Mouse (Mus musculus): ENCODE measurements at regions not wholly inside any gene's neighbourhood (a gene's known extent, or its start where the extent isn't known, plus 50 kb on each side); places are given as distances from the start of the nearest gene placed in this dataset.

DNA sequence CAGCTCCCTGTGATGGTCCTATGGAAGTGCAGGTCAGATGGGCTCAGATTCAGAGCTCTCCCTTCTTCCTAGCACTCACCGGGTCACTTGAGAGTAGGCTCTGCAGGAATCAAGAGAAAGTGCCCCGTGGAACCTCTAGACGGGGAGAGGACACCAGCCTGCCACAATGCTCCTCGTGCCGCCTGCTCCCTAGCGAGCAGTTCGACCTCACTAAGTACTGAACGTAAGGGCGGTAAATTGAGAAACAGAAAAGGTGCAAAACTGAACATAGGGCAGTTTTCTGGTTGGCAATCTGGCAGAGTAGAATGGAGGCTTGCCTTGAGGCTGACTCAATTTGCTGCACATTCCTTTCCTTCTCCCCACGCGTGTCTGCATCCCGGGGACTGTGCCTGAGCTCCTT, 115.7 kb downstream of the Zfp706 start:
- no peak for DNase-seq (ENCODE audit: extremely low spot score in 1 of 2, low spot score in 1 of 2)

DNA sequence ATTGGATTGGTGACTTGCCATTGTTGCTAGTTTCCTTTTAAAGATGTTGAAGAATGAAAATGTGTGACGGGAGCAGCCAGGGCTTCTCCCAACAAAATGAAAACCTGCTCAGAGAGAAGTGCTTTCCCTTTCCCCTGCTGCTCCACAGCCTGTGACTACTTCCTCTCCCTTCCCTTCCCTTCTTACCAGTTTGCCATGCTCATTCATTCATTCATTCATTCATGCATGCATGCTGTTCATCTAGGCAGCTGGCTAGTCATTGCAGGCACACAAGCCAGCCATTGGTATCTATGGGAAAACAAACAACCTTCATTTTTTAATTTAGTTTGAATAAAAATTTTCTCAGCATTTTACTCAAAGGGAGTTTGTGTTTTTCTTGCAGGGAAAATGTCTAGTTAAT, 116.3 kb downstream of the Zfp706 start:
- DNase-seq (ENCODE audit: extremely low spot score in 1 of 2, low spot score in 1 of 2), result no peak

DNA sequence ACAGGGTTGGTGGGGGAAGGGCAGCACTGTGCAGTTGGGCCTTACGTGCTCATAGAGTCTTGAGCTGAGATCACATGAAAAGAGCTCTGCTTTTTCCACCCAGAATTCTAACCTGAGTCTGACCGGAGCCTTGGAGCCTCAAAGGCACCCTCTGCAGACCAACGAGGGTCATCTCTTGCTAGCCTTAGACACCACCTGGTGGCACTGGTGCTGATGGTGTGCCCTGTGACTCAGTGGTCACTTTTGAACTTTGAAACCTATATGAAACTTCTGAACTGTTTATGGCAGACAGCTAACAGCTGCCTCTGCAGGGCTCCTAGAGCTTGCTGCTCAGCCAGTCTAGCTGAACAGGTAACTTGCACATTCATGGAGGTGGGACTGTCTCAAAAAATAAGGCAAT, 118.5 kb downstream of the Zfp706 start:
- no peak for DNase-seq (ENCODE audit: extremely low spot score in 1 of 2, low spot score in 1 of 2)

DNA sequence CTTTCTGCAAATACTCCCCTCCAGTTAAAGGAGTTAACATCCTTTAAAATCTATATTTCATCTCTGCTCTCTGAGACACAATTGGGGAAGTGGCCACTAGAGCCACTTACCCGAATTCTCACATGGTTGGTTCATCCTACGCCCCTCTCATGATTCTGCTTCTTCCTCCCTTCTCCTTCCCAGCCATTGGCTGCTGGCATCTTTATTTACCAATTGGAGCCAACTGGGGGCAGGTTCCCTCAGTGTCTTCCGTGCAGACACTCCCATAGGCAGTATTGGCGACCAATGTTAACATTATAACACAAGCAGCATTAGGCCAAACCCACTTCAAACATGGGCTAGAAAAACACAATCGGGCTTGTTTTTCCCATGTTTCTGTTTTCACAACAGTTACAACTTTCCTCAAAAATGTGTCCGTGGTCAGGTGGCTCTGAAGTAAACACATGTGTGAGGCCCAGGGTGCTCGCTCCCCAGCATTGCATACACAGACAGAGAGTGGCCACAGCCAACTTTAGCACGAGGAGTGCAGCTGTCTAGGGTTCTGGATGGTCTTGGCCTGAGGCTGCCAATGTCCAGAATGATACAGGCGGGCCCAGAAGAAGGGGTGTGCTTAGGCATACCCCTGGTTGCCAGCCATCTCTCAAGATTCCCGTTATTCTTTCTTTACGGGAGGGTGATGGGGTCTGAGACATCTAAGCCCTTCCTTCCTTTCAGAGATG, 119.1 kb downstream of the Zfp706 start:
- no peak for DNase-seq (ENCODE audit: extremely low spot score in 1 of 2, low spot score in 1 of 2)

DNA sequence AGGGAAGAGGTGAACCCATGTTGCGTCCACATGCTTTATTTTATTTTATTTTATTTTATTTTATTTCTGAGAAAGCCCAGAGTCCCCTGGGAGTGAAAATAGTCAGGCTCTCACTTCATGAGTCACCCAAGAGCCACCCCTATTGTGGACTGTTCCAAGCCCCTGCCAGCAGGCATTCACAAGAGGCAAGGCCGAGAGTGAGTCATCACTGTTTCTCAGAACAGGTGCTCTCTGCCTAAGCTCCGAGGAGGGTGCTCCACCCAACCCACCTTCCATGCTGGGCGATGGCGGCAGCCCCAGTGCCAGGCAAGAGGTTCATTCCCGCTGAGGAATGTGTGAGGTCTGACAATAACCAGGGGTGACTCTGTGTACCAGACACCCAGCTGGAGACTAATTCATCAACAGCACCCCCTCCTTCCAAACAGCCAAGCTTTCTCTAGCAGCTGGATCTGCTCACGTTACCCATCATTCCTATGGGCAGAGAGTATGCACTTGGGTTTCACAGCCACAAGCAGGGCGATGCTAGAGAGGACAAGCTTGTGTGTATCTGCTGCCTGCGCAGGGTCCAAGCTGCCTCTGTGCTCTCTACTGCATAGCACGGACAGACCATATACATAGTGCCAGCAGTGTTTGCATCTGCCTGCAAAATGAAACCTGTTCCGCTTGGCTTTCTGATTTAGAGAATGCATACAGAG, 122.8 kb downstream of the Zfp706 start:
- DNase-seq (ENCODE audit: extremely low spot score in 1 of 2, low spot score in 1 of 2), result no peak

DNA sequence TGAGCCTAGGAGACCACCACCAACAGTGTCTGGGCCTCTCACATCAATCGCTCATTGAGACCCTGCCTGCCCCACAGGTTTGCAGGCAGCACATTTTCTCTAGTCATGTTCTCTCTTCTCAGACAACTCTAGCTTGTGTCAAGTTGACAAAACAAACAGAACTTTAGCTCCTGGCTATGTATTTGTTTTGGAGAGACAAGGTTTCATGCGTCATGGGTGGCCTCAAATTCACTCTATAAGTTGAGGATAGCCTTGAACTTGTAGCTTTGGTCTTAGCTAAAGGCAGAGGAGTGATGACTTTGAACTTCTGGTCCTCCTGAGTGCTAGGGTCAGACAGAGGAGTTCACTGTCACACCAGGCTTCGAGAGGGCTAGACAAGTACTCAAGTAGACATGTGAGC, 123.5 kb downstream of the Zfp706 start:
- DNase-seq (ENCODE audit: extremely low spot score in 1 of 2, low spot score in 1 of 2), result no peak

DNA sequence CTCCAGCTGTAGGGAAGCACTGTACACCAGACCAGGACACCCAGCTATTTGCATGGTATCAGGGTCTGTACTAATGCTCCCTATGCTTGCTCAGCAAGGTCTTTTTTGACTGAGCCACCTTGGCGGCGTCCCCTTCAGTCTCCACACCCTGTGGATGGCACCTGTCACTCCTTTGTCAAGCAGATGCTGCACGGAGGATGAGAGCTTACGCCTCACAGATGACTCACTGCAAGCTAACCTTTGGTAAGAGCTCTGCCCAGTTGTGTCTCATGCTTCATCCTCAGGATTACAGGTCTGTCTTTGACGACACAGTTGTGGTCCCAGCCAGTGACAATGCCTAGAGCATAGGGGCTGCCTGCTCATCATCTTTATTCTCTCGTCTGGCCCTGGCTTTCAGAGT, 124.4 kb downstream of the Zfp706 start:
- no peak for DNase-seq (ENCODE audit: extremely low spot score in 1 of 2, low spot score in 1 of 2)

DNA sequence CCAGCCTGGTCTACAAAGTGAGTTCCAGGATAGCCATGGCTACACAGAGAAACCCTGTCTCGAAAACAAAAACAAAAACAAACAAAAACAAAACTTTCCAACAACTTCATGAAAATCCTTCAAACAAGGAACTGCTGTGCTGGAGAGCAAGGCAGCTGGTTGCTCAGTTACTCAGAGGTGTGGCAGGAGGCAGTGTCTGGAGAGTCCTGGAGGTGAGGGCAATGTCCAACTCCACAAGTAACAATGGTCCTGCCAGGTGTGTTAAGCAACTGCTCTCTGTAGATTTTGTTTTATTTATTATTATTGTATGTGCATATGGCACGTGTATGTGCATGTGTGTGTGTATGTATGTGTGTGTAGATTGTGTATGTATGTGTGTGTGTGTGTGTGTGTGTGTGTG, 126.0 kb downstream of the Zfp706 start:
- DNase-seq (ENCODE audit: extremely low spot score in 1 of 2, low spot score in 1 of 2), result no peak

DNA sequence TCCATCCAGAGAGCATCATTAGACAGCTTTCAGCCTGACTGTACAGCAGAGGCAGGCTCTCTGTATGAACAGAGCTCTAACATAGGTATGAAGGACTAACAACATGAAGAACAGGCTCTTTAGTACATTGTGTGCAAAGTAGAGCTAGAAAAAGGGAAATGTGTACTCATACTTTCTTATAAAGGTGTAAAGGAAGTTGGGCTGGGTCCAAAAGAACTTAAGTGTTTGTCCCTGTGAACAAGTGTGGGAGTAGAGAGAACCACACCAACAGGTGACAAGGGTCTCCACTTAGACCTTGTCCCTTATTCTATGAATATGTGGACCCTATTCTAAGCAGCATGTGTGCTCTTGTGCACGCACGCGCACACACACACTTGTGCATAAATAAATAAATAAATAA, 127.0 kb downstream of the Zfp706 start:
- DNase-seq (ENCODE audit: extremely low spot score in 1 of 2, low spot score in 1 of 2), result no peak

DNA sequence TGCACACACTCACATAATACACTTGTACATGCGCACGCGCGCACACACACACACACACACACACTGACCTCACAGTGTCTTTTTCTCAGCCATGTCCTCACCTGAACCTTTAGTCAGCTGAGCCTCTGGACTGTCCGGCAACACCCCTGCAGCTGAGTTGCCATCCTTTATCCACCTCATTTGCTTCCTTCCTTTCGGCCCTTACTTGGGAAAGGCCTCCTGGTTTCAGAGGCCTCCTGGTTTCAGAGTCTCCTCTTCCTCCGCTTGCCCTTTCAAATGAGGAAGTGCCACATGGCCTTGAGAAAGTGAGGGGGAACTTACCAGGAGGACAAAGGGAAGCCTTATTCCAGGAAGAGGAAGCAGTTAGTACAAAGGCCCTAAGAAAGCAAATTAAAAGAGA, 128.0 kb downstream of the Zfp706 start:
- no peak for DNase-seq (ENCODE audit: extremely low spot score in 1 of 2, low spot score in 1 of 2)

DNA sequence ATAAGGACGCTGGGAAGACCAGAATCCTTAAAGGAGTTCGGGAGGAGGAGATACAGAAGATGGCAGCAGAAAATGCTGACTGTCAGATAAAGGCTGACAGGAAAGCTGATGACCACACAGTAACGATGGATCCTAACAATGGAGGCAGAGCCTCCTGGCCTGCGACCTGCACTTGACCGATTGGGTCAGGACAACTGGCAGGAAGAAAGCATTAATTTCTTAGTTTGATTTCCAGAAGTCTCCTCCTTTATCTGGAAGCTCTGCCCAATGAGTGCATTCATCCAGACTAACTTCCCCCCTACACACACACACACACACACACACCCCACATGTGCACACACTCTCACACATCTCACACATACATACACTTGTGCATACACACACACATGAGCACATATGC, 128.6 kb downstream of the Zfp706 start:
- DNase-seq (ENCODE audit: extremely low spot score in 1 of 2, low spot score in 1 of 2), result no peak

DNA sequence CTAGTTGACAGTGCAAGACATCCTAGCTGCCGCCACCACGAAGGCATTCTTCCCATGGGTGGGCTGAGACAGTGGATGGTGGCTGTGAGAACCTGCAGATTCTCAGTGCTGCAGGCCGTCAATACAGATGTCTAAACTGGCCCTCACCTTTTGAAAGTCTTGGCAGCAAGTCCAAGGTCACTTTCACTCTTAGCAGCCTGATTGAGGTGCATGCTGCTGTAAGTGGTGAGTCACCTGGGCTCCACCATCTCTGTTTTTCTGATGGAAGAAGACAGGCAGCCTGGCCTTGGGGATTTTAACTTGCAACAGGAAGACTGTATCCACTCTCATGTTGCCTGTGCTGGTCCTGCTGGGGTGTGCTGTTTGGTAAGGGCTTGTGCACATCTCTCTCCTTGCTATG, 129.3 kb downstream of the Zfp706 start:
- no peak for DNase-seq (ENCODE audit: extremely low spot score in 1 of 2, low spot score in 1 of 2)

DNA sequence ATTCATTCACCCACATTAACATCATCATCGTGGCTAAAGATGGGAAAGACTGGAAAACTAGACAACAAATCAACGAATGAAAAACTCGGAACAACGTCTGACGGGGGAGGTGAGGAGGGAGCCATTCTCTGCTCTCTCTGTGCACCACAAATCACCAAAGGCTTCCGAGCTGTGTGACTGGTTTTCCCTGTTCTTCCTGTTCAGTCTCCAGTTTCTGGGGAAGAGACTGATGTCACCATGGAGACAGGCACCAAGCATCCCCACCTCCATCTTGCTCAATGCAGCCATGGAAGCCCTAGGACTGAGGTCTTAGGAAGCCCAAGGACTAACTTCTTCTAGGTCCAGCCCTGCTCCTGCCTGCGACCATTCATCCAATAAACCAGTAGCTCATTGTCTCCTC, 130.1 kb downstream of the Zfp706 start:
- no peak for DNase-seq (ENCODE audit: extremely low spot score in 1 of 2, low spot score in 1 of 2)

DNA sequence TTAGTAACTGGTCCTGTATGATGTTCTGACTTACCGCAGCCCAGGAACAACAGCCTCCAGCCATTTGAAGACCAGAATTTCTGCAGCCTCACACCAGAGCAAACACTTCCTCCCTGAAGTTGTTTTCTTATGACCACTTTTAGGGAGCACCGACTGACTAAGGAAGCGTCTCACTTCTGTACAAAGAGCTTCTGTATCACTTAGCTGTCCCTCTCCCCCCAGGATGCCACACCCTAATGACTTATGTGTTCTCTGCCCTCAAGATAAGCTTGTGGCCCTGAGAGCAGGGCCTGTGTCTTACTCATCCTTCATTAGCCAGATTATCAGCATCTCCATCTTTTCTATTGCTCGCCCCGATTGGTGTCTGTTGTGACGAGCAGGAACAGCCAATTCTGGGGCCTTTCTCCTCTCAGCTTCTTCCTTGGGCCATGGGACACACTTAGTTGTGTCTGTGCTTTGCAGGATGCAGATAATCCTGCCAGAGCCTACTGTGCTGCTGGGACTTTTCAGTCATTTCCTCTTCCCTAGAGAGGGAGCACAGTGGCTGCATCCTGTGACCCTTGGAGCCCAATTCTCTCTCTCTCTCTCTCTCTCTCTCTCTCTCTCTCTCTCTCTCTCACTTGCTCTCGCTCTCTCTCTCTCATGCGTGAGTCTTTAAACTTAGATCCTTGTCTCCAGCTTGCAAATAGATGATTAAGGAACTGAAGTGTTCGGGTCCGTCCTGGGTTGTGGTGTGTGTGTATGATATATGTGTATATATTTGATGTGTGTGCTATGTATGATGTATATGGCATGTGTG, 131.4 kb downstream of the Zfp706 start:
- DNase-seq (ENCODE audit: extremely low spot score in 1 of 2, low spot score in 1 of 2), result no peak

DNA sequence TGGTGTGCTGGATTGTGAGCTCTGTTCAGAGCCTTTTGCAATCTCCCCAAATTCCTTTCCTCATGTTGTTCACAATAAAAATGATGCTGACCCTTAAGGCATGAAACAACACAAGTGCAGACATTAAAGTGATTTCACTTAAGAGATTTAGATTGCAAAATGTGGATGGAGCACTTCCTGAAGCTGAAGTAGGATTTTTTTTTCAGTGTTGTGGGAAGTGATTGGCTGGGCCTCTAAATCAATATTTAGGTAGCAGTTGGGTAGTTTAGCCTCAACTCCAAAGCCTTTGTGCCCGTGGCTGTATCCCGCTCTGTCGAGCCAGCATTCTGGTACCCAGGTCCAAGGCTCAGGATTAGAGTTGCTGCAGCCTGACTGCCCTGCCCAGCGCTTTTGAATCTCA, 133.0 kb downstream of the Zfp706 start:
- no peak for DNase-seq (ENCODE audit: extremely low spot score in 1 of 2, low spot score in 1 of 2)

DNA sequence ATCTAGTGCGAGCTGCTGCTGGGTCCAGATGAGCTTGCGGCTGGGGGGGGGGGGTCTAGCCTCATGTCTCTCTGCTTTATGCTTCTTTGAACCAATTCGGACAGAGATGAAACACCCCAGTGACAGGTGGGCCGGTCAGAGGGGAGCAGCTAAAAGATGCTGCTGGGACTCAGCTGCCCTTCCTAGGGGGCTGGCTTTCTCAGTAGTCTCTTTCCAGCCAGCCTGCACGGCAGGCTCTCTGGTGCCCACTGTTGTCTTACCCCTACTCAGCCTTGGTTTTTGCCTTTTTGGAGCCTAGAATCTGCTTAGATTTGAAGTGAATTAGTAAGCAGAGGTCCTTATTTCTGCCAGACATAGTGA, 133.7 kb downstream of the Zfp706 start:
- DNase-seq (ENCODE audit: extremely low spot score in 1 of 2, low spot score in 1 of 2), result no peak

DNA sequence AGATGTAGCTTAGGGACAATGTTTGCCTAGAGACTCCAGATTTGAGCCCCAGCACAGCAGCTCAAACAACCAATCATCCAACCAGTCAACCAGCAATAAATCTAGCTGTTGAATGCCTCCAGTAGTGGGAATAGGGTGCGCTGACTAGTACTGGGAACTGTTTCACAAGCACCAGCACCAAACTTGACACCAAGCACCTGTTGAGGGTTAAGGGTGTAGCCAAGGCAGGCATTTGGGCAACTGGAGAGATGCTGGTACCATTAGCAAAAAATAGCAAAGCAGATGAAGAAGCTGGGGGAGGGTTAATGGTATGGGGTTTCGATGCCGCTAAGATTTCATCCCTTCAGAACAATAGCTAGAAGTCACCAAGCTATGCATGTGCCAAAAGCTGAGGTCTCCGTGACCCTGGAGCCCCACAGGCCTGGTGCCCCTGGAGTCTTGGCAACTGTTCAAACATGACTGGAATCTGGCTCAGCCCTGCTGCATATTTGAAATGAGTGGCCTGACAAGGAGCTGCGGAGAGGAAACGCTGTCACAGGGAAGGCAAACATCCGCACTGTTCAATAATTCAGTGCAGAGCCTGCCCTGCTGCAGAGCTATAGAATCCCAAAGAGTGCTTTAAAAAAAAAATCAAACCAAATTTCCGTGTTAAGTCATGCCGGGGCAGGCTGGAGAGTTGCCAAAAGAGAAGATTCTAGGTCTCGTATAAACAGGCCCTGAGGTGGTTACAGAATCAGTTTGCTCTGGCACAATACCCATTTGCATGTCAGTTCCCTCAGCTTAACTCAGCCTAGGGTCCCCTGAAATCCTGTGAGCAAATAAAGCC, 134.3 kb downstream of the Zfp706 start:
- DNase-seq (ENCODE audit: extremely low spot score in 1 of 2, low spot score in 1 of 2), result no peak

DNA sequence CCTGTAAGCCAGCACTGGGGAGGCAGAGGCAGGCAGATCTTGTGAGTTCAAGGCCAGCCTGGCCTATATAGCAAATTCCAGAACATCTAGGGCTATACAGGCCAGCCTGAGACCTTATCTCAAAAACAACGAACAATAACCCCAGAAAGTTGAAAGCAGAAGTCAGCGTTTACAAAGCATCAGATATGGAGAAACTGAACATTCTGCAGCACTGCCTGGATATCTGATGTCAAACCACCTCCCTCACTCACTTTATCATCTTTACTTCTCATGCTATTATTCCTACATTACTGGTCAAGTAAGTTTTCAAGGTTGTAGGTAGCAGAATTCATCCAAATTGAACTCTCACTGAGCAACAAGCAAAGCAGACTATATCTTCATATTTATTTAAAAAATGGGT, 135.0 kb downstream of the Zfp706 start:
- DNase-seq (ENCODE audit: extremely low spot score in 1 of 2, low spot score in 1 of 2), result no peak

DNA sequence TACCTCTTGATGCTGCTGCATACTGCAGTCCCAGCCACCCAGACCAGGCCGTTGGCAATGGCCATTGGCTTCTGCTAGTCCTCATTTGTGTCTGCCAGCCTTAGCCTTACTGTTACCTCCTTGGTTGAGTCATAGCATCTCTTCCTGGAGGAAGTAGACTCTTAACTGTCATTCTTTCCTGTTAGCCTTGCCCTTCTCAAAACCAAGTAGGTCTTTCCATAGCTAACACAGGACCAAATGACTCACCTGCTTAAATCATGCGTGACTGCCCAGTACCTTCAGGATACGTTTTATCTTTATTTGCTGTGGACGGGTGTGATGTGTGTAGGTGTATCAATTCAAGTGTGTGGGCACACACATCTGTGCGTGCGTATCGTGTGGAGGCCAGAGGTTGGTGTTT, 136.9 kb downstream of the Zfp706 start:
- no peak for DNase-seq (ENCODE audit: extremely low spot score in 1 of 2, low spot score in 1 of 2)

DNA sequence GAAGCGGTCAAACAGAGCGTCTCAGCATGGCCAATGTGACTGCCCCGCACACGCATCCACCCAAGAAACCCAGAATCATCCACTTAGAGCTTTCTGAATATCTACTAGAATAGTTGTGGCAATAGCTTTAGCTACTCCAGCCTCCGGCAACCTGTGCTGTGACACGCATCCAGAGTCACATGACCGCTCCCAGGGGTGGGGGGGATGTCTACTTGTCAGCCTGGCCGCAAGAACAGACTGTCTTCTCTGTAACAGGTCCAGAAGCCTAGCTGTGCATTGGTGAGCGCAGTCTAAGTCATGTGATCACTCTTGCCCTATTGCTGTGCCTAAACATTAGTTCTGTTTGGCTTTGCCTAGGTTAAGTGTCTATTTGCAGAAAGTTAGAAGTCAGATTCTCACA, 137.5 kb downstream of the Zfp706 start:
- DNase-seq (ENCODE audit: extremely low spot score in 1 of 2, low spot score in 1 of 2), result no peak

DNA sequence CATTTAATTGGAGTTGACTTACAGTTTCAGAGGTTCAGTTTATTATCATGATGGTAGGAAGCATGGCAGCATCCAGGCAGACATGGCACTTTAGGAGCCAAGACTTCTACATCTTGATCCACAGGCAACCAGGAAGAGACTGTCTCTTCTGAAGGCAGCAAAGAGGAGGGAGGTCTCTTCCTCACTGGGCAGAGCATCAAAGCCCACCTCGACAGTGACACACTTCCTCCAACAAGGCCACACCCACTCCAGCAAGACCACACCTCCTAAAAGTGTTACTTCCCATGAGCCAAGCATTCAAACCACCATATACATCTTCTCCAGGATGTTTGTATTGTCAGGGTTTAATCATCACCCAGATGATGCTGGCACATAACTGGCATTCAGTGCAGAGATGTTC, 141.5 kb downstream of the Zfp706 start:
- DNase-seq (ENCODE audit: extremely low spot score in 1 of 2, low spot score in 1 of 2), result no peak

Data from layer of hippocampus, postnatal 25 days (tissue).